Mouse (Mus musculus): ENCODE data around the gene Hck. TPM values are rescaled to one million over a fixed set of nuclear protein-coding genes. Genes with fewer than 3 reads are reported as not detected.
A peak's percentile ranks its signal among the peaks of the same experiment; 100 is the strongest.

Gene Hck
- total and polyA plus RNA-seq, 2 experiments from 2014 or later, result 1.7 to 6.4 TPM

DNA sequence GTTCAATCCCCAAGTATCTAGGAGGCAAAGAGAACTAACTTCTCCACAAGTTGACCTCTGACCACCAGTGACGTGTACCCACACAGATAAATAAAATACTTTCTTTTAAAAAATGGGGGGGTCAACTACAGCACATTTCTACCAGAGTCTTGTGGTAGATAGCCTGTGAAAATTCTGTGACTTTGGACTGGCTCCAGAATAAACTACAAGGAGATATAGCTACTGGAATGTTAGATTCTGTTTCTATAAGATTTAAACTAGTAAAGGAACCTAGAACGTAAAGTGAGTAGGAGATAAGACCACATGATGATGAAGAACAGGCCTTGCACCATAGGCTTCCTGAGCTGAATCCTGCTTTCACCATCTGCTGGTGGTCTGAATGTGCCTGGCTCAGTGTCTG lies 79.6 kb downstream of the Hck start:
- Histone ChIP-seq H3K36me3 (replicated peaks; ENCODE audit: control insufficient read depth, insufficient read depth, low read length) (peaks cover 98% of the 10 kb centered on the region), H3K4me3 (ENCODE audit: low read depth, low read length) (no peak overlapping the region), H3K4me2 (ENCODE audit: low read depth, low read length) (no peak overlapping the region), H3K9me3 (replicated peaks; ENCODE audit: control insufficient read depth, low read length) (no peaks in the 10 kb centered on the region), H3K9ac (replicated peaks; ENCODE audit: low read depth, low read length) (no peak overlapping the region), H3K4me1 (ENCODE audit: control insufficient read depth, insufficient read depth) (peaks cover 8% of the 10 kb centered on the region), H3K27ac (ENCODE audit: low read depth) (no peak overlapping the region), H3K27me3 (ENCODE audit: control insufficient read depth, insufficient read depth, low read length) (no peaks in the 10 kb centered on the region)
- TF ChIP-seq CTCF (IDR thresholded peaks at IDR 0.05; ENCODE audit: low read depth) (no peak), EP300 (IDR thresholded peaks at IDR 0.05; ENCODE audit: low read depth) (no peak)
- ATAC-seq (ENCODE audit: insufficient read depth, low read depth), result no peak
- WGBS, result 64% methylated on average over 2 of the region's 2 CpGs
- DNase-seq (ENCODE audit: low spot score), result no peak

DNA sequence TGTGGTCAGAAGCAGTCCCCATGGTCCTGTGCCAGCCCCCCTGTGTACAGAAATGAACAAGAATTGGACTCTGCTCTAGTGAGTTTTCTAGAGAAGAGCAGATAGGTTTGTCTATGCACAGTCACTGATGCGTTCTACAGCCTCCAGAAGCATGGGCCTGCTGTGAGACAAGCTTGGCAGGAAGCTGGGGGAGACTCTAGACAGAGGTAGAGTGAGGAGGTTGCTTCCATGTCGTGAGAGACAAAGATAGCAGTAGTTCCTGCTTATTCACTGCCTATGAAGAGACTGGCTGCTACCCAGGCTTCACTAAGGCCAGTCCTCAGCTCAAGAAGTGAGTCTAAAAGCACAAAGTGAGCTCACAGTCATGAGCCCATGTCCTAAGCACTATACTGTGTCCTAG lies 83.0 kb downstream of the Hck start:
- no peaks in the 10 kb centered on the region for H3K27me3 ChIP-seq (ENCODE audit: control insufficient read depth, insufficient read depth, low read length)
- H3K4me2 ChIP-seq (ENCODE audit: low read depth, low read length), result no peak overlapping the region
- DNase-seq (ENCODE audit: low spot score) (no peak), ATAC-seq (ENCODE audit: insufficient read depth, low read depth) (no peak)
- H3K27ac ChIP-seq (ENCODE audit: low read depth), result no peak overlapping the region
- peaks cover 97% of the 10 kb centered on the region for H3K36me3 ChIP-seq (replicated peaks; ENCODE audit: control insufficient read depth, insufficient read depth, low read length)
- TF ChIP-seq CTCF (IDR thresholded peaks at IDR 0.05; ENCODE audit: low read depth) (no peak), EP300 (IDR thresholded peaks at IDR 0.05; ENCODE audit: low read depth) (no peak)
- no peak overlapping the region for H3K4me3 ChIP-seq (ENCODE audit: low read depth, low read length)
- no peak overlapping the region for H3K9ac ChIP-seq (replicated peaks; ENCODE audit: low read depth, low read length)
- WGBS, result 61% methylated on average over 2 of the region's 2 CpGs
- H3K9me3 ChIP-seq (replicated peaks; ENCODE audit: control insufficient read depth, low read length), result no peaks in the 10 kb centered on the region
- H3K4me1 ChIP-seq (ENCODE audit: control insufficient read depth, insufficient read depth), result peaks cover 1% of the 10 kb centered on the region

- H3K27me3 ChIP-seq (ENCODE audit: control insufficient read depth, insufficient read depth, low read length), result no peaks in the 10 kb centered on the region
- H3K4me3 ChIP-seq (ENCODE audit: low read depth, low read length), result no peak overlapping the region
- 93% methylated on average over 3 of the region's 3 CpGs for WGBS
- DNase-seq (ENCODE audit: low spot score), result no peak
- H3K4me1 ChIP-seq (ENCODE audit: control insufficient read depth, insufficient read depth), result no peaks in the 10 kb centered on the region
- no peak overlapping the region for H3K9ac ChIP-seq (replicated peaks; ENCODE audit: low read depth, low read length)
- ATAC-seq (ENCODE audit: insufficient read depth, low read depth), result no peak
- H3K36me3 ChIP-seq (replicated peaks; ENCODE audit: control insufficient read depth, insufficient read depth, low read length), result peaks cover 88% of the 10 kb centered on the region
- H3K4me2 ChIP-seq (ENCODE audit: low read depth, low read length), result no peak overlapping the region
- no peaks in the 10 kb centered on the region for H3K9me3 ChIP-seq (replicated peaks; ENCODE audit: control insufficient read depth, low read length)
- H3K27ac ChIP-seq (ENCODE audit: low read depth), result no peak overlapping the region
- TF ChIP-seq EP300 (IDR thresholded peaks at IDR 0.05; ENCODE audit: low read depth), result no peak
- no peak for TF ChIP-seq CTCF (IDR thresholded peaks at IDR 0.05; ENCODE audit: low read depth)
These were observed 86.0 kb downstream of the Hck start for GRCm38 (mm10) chr2:153194255-153194654.

- Histone ChIP-seq H3K9ac (replicated peaks; ENCODE audit: low read depth, low read length) (no peak overlapping the region), H3K36me3 (replicated peaks; ENCODE audit: control insufficient read depth, insufficient read depth, low read length) (peaks cover 71% of the 10 kb centered on the region), H3K27me3 (ENCODE audit: control insufficient read depth, insufficient read depth, low read length) (no peaks in the 10 kb centered on the region), H3K4me1 (ENCODE audit: control insufficient read depth, insufficient read depth) (no peaks in the 10 kb centered on the region), H3K4me2 (ENCODE audit: low read depth, low read length) (no peak overlapping the region), H3K9me3 (replicated peaks; ENCODE audit: control insufficient read depth, low read length) (no peaks in the 10 kb centered on the region), H3K4me3 (ENCODE audit: low read depth, low read length) (no peak overlapping the region), H3K27ac (ENCODE audit: low read depth) (no peak overlapping the region)
- ATAC-seq (ENCODE audit: insufficient read depth, low read depth) (peak; percentile 70), DNase-seq (ENCODE audit: low spot score) (peak; percentile 24)
- TF ChIP-seq CTCF (IDR thresholded peaks at IDR 0.05; ENCODE audit: low read depth) (no peak), EP300 (IDR thresholded peaks at IDR 0.05; ENCODE audit: low read depth) (no peak)
- WGBS, result 11% methylated on average over 5 of the region's 5 CpGs
These were observed 90.2 kb downstream of the Hck start for GRCm38 (mm10) chr2:153198485-153198884.

DNA sequence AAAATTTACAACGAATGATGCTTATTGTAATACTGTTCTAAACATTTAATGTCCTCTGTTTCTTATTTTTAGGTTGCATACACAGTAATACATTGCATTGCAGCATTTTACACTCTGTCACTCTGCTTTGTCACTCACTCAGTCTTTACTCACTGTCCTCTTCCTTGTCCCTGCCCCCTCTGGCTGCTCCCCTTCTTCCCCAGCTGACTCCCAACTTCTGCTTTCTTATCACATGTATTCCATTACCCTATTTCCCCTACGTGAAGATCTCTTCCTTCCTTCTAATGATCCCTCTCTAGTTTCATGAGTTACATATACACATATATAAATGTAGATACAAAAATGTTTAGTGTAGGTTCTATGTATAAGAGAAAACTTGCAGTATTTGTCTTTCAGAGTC lies 90.8 kb downstream of the Hck start:
- TF ChIP-seq EP300 (IDR thresholded peaks at IDR 0.05; ENCODE audit: low read depth) (no peak), CTCF (IDR thresholded peaks at IDR 0.05; ENCODE audit: low read depth) (no peak)
- 64% methylated on average over 2 of the region's 2 CpGs for WGBS
- Histone ChIP-seq H3K9me3 (replicated peaks; ENCODE audit: control insufficient read depth, low read length) (no peaks in the 10 kb centered on the region), H3K4me2 (ENCODE audit: low read depth, low read length) (no peak overlapping the region), H3K36me3 (replicated peaks; ENCODE audit: control insufficient read depth, insufficient read depth, low read length) (peaks cover 65% of the 10 kb centered on the region), H3K27me3 (ENCODE audit: control insufficient read depth, insufficient read depth, low read length) (no peaks in the 10 kb centered on the region), H3K9ac (replicated peaks; ENCODE audit: low read depth, low read length) (no peak overlapping the region), H3K4me3 (ENCODE audit: low read depth, low read length) (no peak overlapping the region), H3K27ac (ENCODE audit: low read depth) (no peak overlapping the region), H3K4me1 (ENCODE audit: control insufficient read depth, insufficient read depth) (no peaks in the 10 kb centered on the region)
- no peak for ATAC-seq (ENCODE audit: insufficient read depth, low read depth)
- DNase-seq (ENCODE audit: low spot score), result no peak

Other genes starting within 250 kb of the Hck start
- gene Mylk2, start 197.1 kb upstream of the Hck start, total RNA-seq (2014; rRNA removed; ENCODE audit: low replicate concordance), result not detected in 2 replicates
- gene Mylk2, start 197.1 kb upstream of the Hck start, polyA plus RNA-seq (2015; fragmentation: Nextera tagmentation; extraction: Ambion mirVana), result 0.15 and 0.16 TPM in 2 replicates
- gene Foxs1, start 175.3 kb upstream of the Hck start, total RNA-seq (2014; rRNA removed; ENCODE audit: low replicate concordance), result 4.5 and 8.6 TPM in 2 replicates
- gene Foxs1, start 175.3 kb upstream of the Hck start, polyA plus RNA-seq (2015; fragmentation: Nextera tagmentation; extraction: Ambion mirVana), result 8.2 and 8.4 TPM in 2 replicates
- 0.12 TPM in 1 of 2 replicates, not detected in the other for gene Dusp15, start 156.8 kb upstream of the Hck start, total RNA-seq (2014; rRNA removed; ENCODE audit: low replicate concordance)
- gene Dusp15, start 156.8 kb upstream of the Hck start, polyA plus RNA-seq (2015; fragmentation: Nextera tagmentation; extraction: Ambion mirVana), result not detected in 2 replicates
- gene Ttll9, start 146.0 kb upstream of the Hck start, total RNA-seq (2014; rRNA removed; ENCODE audit: low replicate concordance), result 0.89 TPM in 1 of 2 replicates, not detected in the other
- gene Ttll9, start 146.0 kb upstream of the Hck start, polyA plus RNA-seq (2015; fragmentation: Nextera tagmentation; extraction: Ambion mirVana), result 0.05 and 0.14 TPM in 2 replicates
- gene Pdrg1, start 93.0 kb upstream of the Hck start, total RNA-seq (2014; rRNA removed; ENCODE audit: low replicate concordance), result 24.1 and 71.8 TPM in 2 replicates
- 120 and 129 TPM in 2 replicates for gene Pdrg1, start 93.0 kb upstream of the Hck start, polyA plus RNA-seq (2015; fragmentation: Nextera tagmentation; extraction: Ambion mirVana)
- not detected in 2 replicates for gene Xkr7, start 76.6 kb upstream of the Hck start, total RNA-seq (2014; rRNA removed; ENCODE audit: low replicate concordance)
- gene Xkr7, start 76.6 kb upstream of the Hck start, polyA plus RNA-seq (2015; fragmentation: Nextera tagmentation; extraction: Ambion mirVana), result not detected in 2 replicates
- gene Ccm2l, start 42.5 kb upstream of the Hck start, total RNA-seq (2014; rRNA removed; ENCODE audit: low replicate concordance), result 21.0 and 32.4 TPM in 2 replicates
- 3.5 and 4.3 TPM in 2 replicates for gene Ccm2l, start 42.5 kb upstream of the Hck start, polyA plus RNA-seq (2015; fragmentation: Nextera tagmentation; extraction: Ambion mirVana)
- gene Tm9sf4, start 52.8 kb downstream of the Hck start, total RNA-seq (2014; rRNA removed; ENCODE audit: low replicate concordance), result 35.7 and 37.8 TPM in 2 replicates
- 38.2 and 38.8 TPM in 2 replicates for gene Tm9sf4, start 52.8 kb downstream of the Hck start, polyA plus RNA-seq (2015; fragmentation: Nextera tagmentation; extraction: Ambion mirVana)
- gene Tspyl3, start 117.0 kb downstream of the Hck start, total RNA-seq (2014; rRNA removed; ENCODE audit: low replicate concordance), result 0.95 and 5.1 TPM in 2 replicates
- 2.5 and 2.7 TPM in 2 replicates for gene Tspyl3, start 117.0 kb downstream of the Hck start, polyA plus RNA-seq (2015; fragmentation: Nextera tagmentation; extraction: Ambion mirVana)
- 6.3 and 6.5 TPM in 2 replicates for gene Plagl2, start 133.0 kb downstream of the Hck start, total RNA-seq (2014; rRNA removed; ENCODE audit: low replicate concordance)
- gene Plagl2, start 133.0 kb downstream of the Hck start, polyA plus RNA-seq (2015; fragmentation: Nextera tagmentation; extraction: Ambion mirVana), result 2.4 and 2.6 TPM in 2 replicates
- 26.3 and 28.6 TPM in 2 replicates for gene Pofut1, start 133.1 kb downstream of the Hck start, total RNA-seq (2014; rRNA removed; ENCODE audit: low replicate concordance)
- 2.4 and 2.5 TPM in 2 replicates for gene Pofut1, start 133.1 kb downstream of the Hck start, polyA plus RNA-seq (2015; fragmentation: Nextera tagmentation; extraction: Ambion mirVana)
- 6.5 and 8.7 TPM in 2 replicates for gene Kif3b, start 182.9 kb downstream of the Hck start, total RNA-seq (2014; rRNA removed; ENCODE audit: low replicate concordance)
- 2.5 and 3.1 TPM in 2 replicates for gene Kif3b, start 182.9 kb downstream of the Hck start, polyA plus RNA-seq (2015; fragmentation: Nextera tagmentation; extraction: Ambion mirVana)
- gene Asxl1, start 237.4 kb downstream of the Hck start, total RNA-seq (2014; rRNA removed; ENCODE audit: low replicate concordance), result 18.8 and 21.3 TPM in 2 replicates
- gene Asxl1, start 237.4 kb downstream of the Hck start, polyA plus RNA-seq (2015; fragmentation: Nextera tagmentation; extraction: Ambion mirVana), result 6.4 and 7.4 TPM in 2 replicates